Mouse (Mus musculus) ES-Bruce4 (cell line): ENCODE measurements around the gene Cd70. TPM values are rescaled to one million over a fixed set of nuclear protein-coding genes. Genes with fewer than 3 reads are reported as not detected.

Source experiments
- H3K27ac ChIP-seq: 2 replicates; pipeline ENCODE4 v1.5.1; 2012; ENCODE audit warnings: low read length, inconsistent platforms; ENCODE audit not compliant: insufficient read depth
- H3K27me3 ChIP-seq: 2 replicates; pipeline ENCODE4 v1.6.1; 2012; ENCODE audit warnings: mild to moderate bottlenecking, low read length, inconsistent platforms; ENCODE audit not compliant: control insufficient read depth, poor library complexity, insufficient read depth, severe bottlenecking
- H3K36me3 ChIP-seq: 2 replicates; pipeline ENCODE4 v1.6.1; 2012; ENCODE audit warnings: inconsistent platforms, mild to moderate bottlenecking, low read length, moderate library complexity; ENCODE audit not compliant: control insufficient read depth, poor library complexity, insufficient read depth, severe bottlenecking
- H3K4me1 ChIP-seq: one replicate; pipeline ENCODE4 v1.8.1; 2011; ENCODE audit warnings: low read length; ENCODE audit not compliant: control insufficient read depth, insufficient read depth
- H3K4me3 ChIP-seq: 2 replicates; pipeline ENCODE4 v1.5.1; 2011; ENCODE audit warnings: low read depth, mild to moderate bottlenecking, low read length
- H3K9ac ChIP-seq: 2 replicates; pipeline ENCODE4 v1.6.1; 2012; ENCODE audit warnings: low read depth, mild to moderate bottlenecking, inconsistent platforms; ENCODE audit not compliant: poor library complexity, severe bottlenecking
- H3K9me3 ChIP-seq: replicated peaks from 2 replicates; pipeline ENCODE4 v1.6.1; 2012; ENCODE audit warnings: mild to moderate bottlenecking, low read length, inconsistent platforms; ENCODE audit not compliant: control insufficient read depth, poor library complexity, insufficient read depth, severe bottlenecking
- CTCF ChIP-seq: IDR thresholded peaks from one replicate; pipeline ENCODE4 v1.8.1; 2011; ENCODE audit warnings: low read depth, low read length
- EP300 ChIP-seq: IDR thresholded peaks from 2 replicates; pipeline ENCODE4 v1.6.1; 2011; ENCODE audit warnings: low read depth, low read length; ENCODE audit not compliant: insufficient read depth
- POLR2A ChIP-seq: IDR thresholded peaks from one replicate; pipeline ENCODE4 v1.8.1; 2011; ENCODE audit warnings: low read length; ENCODE audit not compliant: insufficient read depth
- polyA plus RNA-seq: library from polyadenylated mRNA; stranded (reverse); fragments of >200 nt; gene quantifications from 2 replicates; pipeline ENCODE4 v1.2.4, GENCODE M21; 2011; ENCODE audit warnings: low read depth; ENCODE audit not compliant: missing spikeins, insufficient read depth, insufficient read length

The Cd70 gene
- polyA plus RNA-seq, 1 experiment: not detected

DNA sequence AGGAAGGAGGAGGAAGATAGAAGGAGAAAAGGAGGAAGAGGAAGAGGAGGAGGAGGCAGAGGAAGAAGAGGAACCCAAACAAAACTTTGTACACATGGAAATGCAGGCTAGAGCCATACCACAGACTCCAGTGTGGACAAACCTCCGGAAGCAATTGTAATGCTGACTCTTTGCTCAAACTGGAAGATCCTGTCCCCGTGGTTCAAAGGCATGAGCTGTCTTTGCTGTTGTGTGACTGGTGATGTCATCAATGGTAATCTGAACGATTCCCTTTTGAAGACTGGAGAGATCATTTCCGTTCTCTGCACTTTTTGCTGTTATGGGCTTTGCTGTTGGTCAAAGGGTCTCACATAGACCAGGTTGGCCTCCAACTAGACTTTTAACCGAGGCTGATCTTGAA lies 51.3 kb downstream of the Cd70 start:
- TF ChIP-seq POLR2A (no peak), CTCF (no peak), EP300 (no peak)
- Histone ChIP-seq H3K36me3 (no peaks in the 10 kb centered on the region), H3K9me3 (no peaks in the 10 kb centered on the region), H3K4me3 (no peak overlapping the region), H3K4me1 (peaks cover 3% of the 10 kb centered on the region), H3K27me3 (no peaks in the 10 kb centered on the region), H3K27ac (no peak overlapping the region), H3K9ac (no peak overlapping the region)

DNA sequence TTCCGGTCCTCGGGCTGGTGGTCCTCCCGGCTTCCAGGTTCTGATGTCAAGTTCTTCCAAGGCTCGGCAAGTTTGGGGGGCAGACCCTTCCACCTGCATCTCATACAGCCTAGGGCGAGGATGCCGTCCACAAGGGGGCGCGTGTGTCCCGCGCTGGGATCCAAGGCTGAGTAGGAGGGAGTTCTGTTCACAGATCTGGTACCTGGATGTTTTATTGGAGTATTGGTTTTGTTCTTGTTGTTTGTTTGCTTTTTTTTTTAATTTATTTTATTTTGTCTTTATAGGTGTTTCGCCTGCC lies 53.0 kb downstream of the Cd70 start:
- Histone ChIP-seq H3K4me3 (peak overlapping the region; percentile 56), H3K9ac (no peak overlapping the region), H3K36me3 (no peaks in the 10 kb centered on the region), H3K9me3 (no peaks in the 10 kb centered on the region), H3K27me3 (no peaks in the 10 kb centered on the region), H3K4me1 (peaks cover 3% of the 10 kb centered on the region), H3K27ac (no peak overlapping the region)
- TF ChIP-seq CTCF: peak; percentile 93
- no peak for TF ChIP-seq POLR2A
- peak; percentile 52; the same call in 1 of the 2 replicates for TF ChIP-seq EP300

Other genes with a start within 250 kb of the Cd70 start
- 20.7 and 21.9 TPM in 2 replicates for gene Mllt1, start 214.4 kb downstream of the Cd70 start, polyA plus RNA-seq
- 0.37 and 0.49 TPM in 2 replicates for gene Acer1, start 167.7 kb downstream of the Cd70 start, polyA plus RNA-seq
- gene Clpp, start 159.5 kb downstream of the Cd70 start, polyA plus RNA-seq: 47.7 and 59.9 TPM in 2 replicates
- 16.0 and 21.3 TPM in 2 replicates for gene Alkbh7, start 152.4 kb downstream of the Cd70 start, polyA plus RNA-seq
- gene Pspn, start 149.8 kb downstream of the Cd70 start, polyA plus RNA-seq: not detected in 2 replicates
- gene Gtf2f1, start 138.5 kb downstream of the Cd70 start, polyA plus RNA-seq: 70.2 and 74.1 TPM in 2 replicates
- 0.56 TPM in 1 of 2 replicates, not detected in the other for gene Gm17949, start 138.3 kb downstream of the Cd70 start, polyA plus RNA-seq
- gene Khsrp, start 118.3 kb downstream of the Cd70 start, polyA plus RNA-seq: 166 and 176 TPM in 2 replicates
- not detected in 2 replicates for gene Slc25a41, start 108.1 kb downstream of the Cd70 start, polyA plus RNA-seq
- gene Crb3, start 90.7 kb downstream of the Cd70 start, polyA plus RNA-seq: 53.5 and 57.7 TPM in 2 replicates
- gene Slc25a23, start 89.9 kb downstream of the Cd70 start, polyA plus RNA-seq: 24.2 and 24.5 TPM in 2 replicates
- gene Dennd1c, start 71.3 kb downstream of the Cd70 start, polyA plus RNA-seq: 6.6 and 8.9 TPM in 2 replicates
- gene Tubb4a, start 62.0 kb downstream of the Cd70 start, polyA plus RNA-seq: 5.8 and 12.6 TPM in 2 replicates
- 8.1 and 9.1 TPM in 2 replicates for gene Tnfsf9, start 44.5 kb downstream of the Cd70 start, polyA plus RNA-seq
- gene Tnfsf14, start 44.4 kb upstream of the Cd70 start, polyA plus RNA-seq: not detected in 2 replicates
- 0.94 TPM in 1 of 2 replicates, not detected in the other for gene C3, start 78.4 kb upstream of the Cd70 start, polyA plus RNA-seq
- gene Gpr108, start 98.7 kb upstream of the Cd70 start, polyA plus RNA-seq: 13.1 and 14.2 TPM in 2 replicates
- 59.0 and 61.1 TPM in 2 replicates for gene Trip10, start 99.7 kb upstream of the Cd70 start, polyA plus RNA-seq
- not detected in 2 replicates for gene Vav1, start 129.3 kb upstream of the Cd70 start, polyA plus RNA-seq
- not detected in 2 replicates for gene Adgre1, start 208.9 kb upstream of the Cd70 start, polyA plus RNA-seq